Mouse (Mus musculus) CD8-positive naive resting alpha-beta T cell, adult 2 months (primary cell): Measurements from ENCODE around the gene Arfgap2.

ENCODE experiments used
- DNase-seq, 2 experiments: peaks; one replicate each; pipeline ENCODE4 v3.0.0; 2022; ENCODE audit warnings: low read depth in 2 of 2, low spot score in 2 of 2

Gene Arfgap2

GRCm38 (mm10) chr2:91258830-91259229, 5.9 kb upstream of the Arfgap2 start:
- DNase-seq: no peak

DNA sequence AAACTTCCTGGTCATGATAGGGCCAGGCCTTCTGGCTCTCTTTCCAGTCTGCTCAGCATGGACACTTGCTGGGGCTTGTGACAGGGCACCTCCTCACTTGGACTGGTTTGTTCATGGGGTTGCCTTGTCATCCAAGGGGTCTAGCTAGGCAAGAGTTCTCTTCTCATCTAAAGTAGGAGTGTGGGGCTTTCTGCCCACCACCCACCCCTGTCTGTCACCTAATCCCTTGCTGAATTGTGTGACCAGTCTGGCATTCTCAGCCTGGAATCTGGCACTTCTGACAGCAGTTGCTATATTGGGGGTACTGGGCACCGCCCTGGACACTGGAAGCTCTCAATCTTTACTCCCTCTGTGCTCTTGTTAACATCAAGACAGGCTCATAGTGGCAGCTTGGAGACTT, 5.3 kb upstream of the Arfgap2 start:
- DNase-seq: no peak

GRCm38 (mm10) chr2:91263692-91264660, 798 bp upstream of the Arfgap2 start:
- DNase-seq: no peak

- no peak for DNase-seq
Observed at GRCm38 (mm10) chr2:91268042-91268441, 3.3 kb downstream of the Arfgap2 start.

DNA sequence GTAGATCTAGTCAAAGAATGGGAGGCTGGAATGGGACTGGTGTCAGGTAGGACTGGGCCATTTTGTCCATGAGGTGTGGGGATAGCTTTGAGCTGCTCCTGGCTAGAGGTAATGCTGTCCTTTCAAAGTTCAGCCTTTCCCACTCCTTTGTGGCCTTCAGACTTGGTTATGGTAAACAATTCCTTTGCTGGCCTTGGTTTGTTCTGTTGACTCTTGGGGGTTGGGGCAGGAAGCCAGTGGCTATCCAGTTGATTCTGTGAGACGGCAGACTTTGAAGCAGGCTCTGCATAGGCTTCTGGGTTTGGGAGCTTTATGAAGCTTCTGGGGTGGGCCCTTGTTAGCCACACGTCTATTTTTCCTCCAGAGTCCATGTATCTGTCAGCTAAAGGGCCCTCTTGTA, 3.9 kb downstream of the Arfgap2 start:
- no peak for DNase-seq

DNA sequence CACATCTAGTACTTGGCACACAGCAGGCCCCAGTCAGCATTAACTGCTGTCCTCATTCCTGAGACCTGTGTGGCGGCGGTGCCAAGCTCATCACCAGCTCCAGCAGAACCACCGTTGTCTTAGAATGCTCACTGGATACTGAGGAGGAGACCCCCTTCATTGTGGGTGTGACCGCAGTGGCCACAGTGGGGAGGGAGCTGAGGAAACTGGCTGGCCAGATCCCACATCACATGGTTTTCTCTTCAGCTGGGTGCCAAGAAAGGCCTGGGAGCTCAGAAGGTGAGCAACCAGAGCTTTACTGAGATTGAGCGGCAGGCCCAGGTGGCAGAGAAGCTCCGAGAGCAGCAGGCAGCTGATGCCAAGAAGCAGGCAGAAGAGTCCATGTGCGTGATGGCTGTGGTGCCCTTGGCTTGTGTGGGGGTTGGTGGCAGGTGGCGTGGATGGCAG, 4.9 kb downstream of the Arfgap2 start:
- DNase-seq: no peak

GRCm38 (mm10) chr2:91278749-91279371, 14.1 kb downstream of the Arfgap2 start:
- DNase-seq: no peak

DNA sequence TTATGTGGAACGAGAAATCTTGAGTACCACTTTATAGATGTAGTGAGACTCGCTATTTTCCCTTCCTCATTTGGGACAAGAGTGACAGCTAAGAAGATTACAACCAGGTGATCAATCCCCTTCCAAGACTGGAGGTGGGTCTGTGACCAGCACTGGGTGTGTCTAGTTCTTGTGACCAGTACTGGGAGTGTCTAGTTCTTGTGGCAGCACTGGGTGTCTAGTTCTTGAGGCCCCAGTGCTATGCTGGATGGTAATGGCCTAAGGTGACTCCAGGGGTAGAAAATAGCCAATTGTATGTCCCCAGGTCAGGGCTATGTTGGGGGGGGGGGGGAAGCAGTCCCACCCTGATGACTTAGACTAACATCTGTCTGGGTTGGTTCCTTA, 14.6 kb downstream of the Arfgap2 start:
- DNase-seq: no peak

- no peak for DNase-seq
Observed at GRCm38 (mm10) chr2:91281366-91281765, 16.6 kb downstream of the Arfgap2 start.

DNA sequence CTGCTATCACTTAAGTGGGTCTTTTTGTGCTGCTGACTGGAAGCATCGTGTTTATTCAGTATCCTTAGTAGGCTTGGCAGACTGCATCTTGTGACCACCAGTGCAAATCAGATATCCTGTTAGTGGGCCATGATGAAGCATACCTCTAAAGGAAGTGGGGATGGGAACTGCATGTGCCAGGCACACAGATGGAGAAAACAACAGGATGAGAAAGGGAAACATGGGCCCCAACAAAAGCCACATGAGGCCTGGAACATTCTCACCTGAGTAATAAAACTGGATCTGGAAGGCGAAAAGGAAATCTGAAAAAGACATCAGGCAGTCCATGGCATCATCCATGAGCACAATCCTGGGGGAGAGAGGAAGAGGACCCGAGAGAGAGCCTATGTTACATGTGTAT, 19.2 kb downstream of the Arfgap2 start:
- no peak for DNase-seq

DNA sequence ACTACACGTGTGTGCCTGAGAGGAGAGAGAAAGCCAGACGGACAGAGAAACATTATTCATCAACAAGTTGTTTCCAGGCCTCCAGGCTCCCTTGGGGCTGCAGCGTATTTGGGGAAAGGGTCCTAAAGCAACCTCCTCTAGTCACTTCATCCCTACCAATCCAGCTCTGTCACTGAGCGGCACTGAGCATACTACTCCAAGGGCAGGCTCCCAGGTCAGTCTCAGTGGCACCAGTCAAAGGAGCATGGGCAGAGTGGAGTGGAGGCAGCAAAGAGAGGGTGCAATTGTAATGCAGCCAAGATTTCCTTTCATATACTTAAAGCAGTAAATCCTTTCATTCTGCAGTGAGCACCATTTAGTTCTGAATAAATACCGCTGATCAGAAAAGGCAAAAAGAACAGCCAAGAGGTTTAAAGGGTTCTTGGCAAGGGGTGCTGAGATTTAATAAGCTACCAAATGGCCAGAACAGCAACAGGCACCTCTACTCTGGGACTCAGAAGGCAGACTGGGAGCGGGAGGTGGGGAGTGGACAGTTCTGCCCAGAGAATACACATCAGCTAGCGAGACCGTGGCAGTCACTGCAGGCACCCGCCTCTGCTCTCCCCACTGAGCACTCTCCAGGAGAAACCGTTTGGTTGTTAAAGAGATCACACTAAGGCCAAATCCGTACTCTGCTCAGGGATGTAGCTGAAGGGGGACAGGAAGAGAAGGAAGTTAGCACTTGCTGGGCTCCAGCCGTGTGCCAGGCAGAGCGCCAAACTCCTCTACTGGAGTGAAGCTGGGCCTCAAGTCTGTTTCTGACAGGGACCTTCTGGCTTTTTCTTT, 19.8 kb downstream of the Arfgap2 start:
- no peak for DNase-seq

GRCm38 (mm10) chr2:91285885-91286505, 21.2 kb downstream of the Arfgap2 start:
- peak in 1 of 2 experiments; percentile 32 for DNase-seq

DNA sequence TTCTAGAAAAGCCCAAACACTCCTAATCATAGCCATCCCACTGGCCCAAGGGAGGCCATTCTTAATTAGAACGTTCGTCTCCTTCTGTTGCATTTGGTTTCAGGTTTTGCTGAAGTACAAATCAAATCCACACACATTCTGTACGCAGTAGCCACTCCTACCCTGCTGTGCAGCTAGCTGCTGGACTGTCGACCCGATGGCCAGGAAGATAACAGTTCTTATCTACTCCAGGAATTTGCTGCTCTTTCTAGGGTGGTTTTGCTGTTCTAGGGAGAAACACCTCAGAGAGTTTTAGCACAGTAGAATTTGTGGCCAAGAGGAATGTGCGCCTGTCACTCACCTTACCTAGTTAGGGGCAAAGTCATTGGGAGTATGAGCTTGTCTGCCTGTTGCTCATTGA, 22.8 kb downstream of the Arfgap2 start:
- no peak for DNase-seq

- DNase-seq: no peak
Observed at GRCm38 (mm10) chr2:91291197-91292007, 26.6 kb downstream of the Arfgap2 start.

DNA sequence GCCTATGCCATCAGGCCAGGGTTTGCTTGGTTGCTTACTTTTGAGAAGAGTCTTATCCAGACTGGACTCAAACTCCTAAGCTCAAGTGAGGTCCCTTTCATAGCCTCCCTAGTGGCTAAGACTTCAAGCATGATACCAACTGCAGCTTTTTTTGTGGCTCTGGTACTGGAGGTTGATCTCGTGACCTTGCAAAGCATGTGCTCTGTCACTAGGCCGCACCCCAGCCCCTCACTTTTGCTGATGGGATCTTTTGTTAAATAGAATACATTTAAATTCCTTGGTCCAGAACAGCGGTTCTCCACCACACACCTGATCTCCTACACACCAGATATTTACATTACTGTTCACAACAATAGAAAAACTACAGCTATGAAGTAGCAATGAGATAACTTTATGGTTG, 29.5 kb downstream of the Arfgap2 start:
- DNase-seq: no peak

DNA sequence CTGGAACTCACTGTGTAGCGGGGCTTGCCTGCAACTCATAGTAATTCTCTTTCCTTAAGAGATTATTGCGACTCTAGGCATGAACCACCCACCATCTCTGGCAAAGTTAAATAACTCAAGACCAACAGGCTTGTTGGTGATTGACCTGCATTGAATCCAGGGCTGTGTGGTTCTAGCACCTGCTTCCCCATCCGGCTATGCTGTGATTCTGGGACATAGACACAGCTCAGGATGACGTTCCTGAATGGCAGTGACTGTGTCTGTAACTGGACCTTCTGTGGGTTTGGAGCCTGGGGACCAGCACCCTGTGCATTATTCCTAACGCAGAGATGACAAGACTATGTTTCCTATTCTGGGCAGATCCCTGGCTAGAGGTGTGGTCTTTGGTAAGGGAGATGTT, 31.1 kb downstream of the Arfgap2 start:
- DNase-seq: no peak

DNA sequence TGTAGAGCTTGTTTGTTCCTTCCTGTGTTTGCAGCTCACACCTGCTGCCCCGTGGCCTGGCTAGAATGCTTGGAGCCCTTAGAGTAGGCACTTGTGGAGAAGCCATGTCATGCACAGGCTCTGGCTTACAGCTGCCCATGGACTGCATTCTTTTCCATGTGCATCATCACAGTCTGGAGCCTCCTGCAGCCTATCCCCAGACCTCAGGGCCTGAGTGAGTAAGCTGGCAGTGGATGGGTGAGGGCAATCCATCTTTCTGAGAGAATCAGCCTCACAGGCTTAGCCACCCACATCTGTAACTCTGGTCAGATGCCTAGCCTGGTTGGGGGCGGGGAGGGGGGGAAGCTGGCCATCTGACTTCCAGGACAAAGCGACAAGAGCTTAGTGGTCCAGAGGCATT, 34.4 kb downstream of the Arfgap2 start:
- no peak for DNase-seq

- DNase-seq: no peak
Observed at GRCm38 (mm10) chr2:91300784-91301183, 36.0 kb downstream of the Arfgap2 start.

DNA sequence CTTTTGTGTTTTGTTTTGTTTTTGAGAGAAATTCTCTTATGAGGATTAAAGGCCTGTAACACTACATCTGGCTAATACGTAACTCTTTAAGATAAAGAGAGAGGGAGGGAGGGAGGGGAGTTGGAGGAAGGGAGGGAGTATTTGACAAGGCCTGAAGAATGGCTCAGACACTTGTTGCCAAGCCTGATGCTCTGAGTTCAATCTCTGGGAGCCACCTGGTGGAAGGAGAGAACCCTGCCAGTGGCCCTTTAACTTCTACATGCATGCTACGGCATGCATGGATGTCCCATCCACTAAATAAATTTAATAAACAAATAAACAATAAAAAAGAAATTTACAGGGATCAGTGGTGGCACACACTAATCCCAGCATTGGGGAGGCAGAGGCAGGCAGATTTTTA, 37.1 kb downstream of the Arfgap2 start:
- DNase-seq: no peak

DNA sequence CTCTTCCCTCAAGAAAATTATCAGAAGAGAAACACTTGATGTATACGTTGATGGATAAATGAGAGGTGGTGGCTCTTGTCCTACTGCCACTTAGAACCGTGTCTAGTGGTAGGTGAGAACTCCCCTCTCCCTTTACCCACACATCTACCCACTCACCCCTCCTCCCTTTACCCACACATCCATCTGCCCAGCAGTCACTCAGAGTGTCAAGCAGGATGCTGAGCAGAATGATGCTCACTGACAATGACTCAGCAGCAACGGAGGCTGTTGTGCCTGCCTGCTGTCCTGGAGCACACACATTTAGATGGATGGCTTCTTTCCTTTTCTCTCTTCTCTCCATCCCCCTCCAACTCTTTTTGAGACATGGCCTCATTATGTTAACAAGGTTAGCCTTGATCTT, 38.1 kb downstream of the Arfgap2 start:
- no peak for DNase-seq
